Mouse (Mus musculus) heart, embryonic 10.5 days (tissue): ENCODE measurements at regions not wholly inside any gene's neighbourhood (a gene's known extent, or its start where the extent isn't known, plus 50 kb on each side); places are given as distances from the start of the nearest gene placed in this dataset.
"Not testable (repeated sequence)": the region's sequence is repeated elsewhere in the genome, so short reads cannot be mapped to it uniquely, and the experiment has no call there.

Experiments used
- DNase-seq: peaks from one replicate; pipeline ENCODE4 v3.0.0-alpha.2; 2017; ENCODE audit warnings: low spot score
- H3K27ac ChIP-seq: fragments of 300-500 bp; sonication (generic); 2 replicates; pipeline ENCODE4 v1.5.1; 2016; ENCODE audit warnings: mild to moderate bottlenecking
- H3K27me3 ChIP-seq: fragments of 300-500 bp; sonication (generic); 2 replicates; pipeline ENCODE4 v1.6.1; 2016; ENCODE audit warnings: mild to moderate bottlenecking; ENCODE audit not compliant: poor library complexity, insufficient read depth, severe bottlenecking
- H3K36me3 ChIP-seq: fragments of 300-500 bp; sonication (generic); 2 replicates; pipeline ENCODE4 v1.6.1; 2016; ENCODE audit warnings: mild to moderate bottlenecking, moderate library complexity
- H3K4me1 ChIP-seq: fragments of 300-500 bp; sonication (generic); 2 replicates; pipeline ENCODE4 v1.6.1; 2016; ENCODE audit warnings: mild to moderate bottlenecking
- H3K4me3 ChIP-seq: fragments of 300-500 bp; sonication (generic); 2 replicates; pipeline ENCODE4 v1.5.1; 2016; ENCODE audit warnings: mild to moderate bottlenecking, moderate library complexity
- H3K9me3 ChIP-seq: fragments of 300-500 bp; sonication (generic); 2 replicates; pipeline ENCODE4 v1.6.1; 2016; ENCODE audit warnings: mild to moderate bottlenecking, moderate library complexity
- WGBS: fragments of 180-500 bp; shearing (Covaris S2); methylation state at CpG from one replicate; pipeline ENCODE4 v1.1.7; 2016; 5-methylcytosine and 5-hydroxymethylcytosine counted together

DNA sequence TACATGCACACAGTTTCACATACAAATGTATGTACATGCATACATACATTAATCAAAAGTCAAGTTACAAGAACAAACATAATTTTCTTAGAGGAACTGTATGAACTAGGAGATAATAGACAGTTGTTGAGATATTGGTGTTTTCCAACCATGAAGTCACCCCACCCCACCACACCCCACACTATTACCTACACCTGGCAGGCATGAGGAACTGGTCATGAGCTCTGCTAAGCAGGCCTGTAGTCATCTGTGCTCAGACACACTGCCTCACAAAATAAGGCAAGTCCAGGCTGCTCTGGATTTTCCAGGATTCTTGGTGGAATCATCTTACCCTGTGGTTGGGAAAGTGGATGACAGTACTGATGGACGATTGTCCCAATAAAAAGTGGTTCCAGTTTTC, 347.6 kb upstream of the Klhl29 start:
- Histone ChIP-seq H3K36me3 (no peaks in the 10 kb centered on the region), H3K9me3 (no peaks in the 10 kb centered on the region), H3K4me1 (no peaks in the 10 kb centered on the region), H3K4me3 (no peak overlapping the region), H3K27me3 (no peaks in the 10 kb centered on the region), H3K27ac (no peak overlapping the region)
- WGBS, result 77% methylated on average over 1 of the region's 1 CpGs
- no peak for DNase-seq

DNA sequence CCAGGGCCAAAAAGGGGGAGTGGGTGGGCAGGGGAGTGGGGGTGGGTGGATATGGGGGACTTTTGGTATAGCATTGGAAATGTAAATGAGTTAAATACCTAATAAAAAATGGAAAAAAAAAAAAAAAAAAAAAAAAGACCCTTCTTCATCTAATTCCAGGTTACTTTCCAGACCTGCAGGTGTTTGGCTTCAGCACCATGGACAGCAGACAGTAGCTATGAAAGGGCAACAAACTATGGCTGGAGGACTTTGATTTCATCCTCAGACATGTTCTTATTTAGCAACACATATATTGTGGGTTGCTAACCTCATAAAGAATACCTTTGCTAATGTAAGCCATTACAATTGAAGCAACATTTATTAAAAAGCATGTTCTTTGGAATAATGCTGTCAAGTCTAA, 342.0 kb upstream of the Klhl29 start:
- DNase-seq, H3K4me3 ChIP-seq, H3K27ac ChIP-seq, H3K36me3 ChIP-seq, H3K27me3 ChIP-seq, H3K4me1 ChIP-seq, H3K9me3 ChIP-seq: not testable (repeated sequence)

DNA sequence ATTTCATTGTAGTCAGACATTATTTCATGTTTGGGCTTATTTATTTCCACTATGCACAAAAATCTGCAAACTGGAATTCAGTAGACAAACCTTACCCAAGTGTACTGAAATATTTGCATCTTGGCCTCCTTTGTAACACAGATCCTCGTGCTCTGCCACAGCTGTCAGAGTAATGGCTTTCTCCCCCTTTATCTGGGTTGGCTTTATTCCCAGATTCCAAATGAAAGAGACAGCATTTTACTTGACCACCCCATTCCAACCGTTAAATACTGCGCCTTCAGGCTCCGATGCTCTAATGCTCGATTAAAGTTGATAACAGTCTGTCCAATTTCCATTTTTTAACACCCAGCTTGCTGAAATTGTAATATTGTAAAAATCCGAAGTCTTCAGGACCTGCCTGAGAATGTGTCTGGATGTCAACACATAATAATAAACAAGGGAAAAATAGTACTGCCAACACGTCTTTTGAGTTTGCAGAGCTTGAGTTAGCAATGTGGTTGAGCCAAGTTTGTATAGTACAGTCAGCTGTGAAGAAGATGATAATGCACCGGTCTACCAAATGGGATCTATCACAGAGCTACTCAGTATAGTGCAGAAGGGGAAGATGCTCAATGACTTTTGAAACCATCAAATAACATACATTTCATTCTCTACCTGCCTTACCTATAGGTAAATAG, 323.4 kb upstream of the Klhl29 start:
- Histone ChIP-seq H3K9me3 (no peaks in the 10 kb centered on the region), H3K27me3 (no peaks in the 10 kb centered on the region), H3K36me3 (no peaks in the 10 kb centered on the region), H3K4me1 (no peaks in the 10 kb centered on the region), H3K27ac (no peak overlapping the region), H3K4me3 (no peak overlapping the region)
- no peak for DNase-seq
- 74% methylated on average over 8 of the region's 8 CpGs for WGBS

DNA sequence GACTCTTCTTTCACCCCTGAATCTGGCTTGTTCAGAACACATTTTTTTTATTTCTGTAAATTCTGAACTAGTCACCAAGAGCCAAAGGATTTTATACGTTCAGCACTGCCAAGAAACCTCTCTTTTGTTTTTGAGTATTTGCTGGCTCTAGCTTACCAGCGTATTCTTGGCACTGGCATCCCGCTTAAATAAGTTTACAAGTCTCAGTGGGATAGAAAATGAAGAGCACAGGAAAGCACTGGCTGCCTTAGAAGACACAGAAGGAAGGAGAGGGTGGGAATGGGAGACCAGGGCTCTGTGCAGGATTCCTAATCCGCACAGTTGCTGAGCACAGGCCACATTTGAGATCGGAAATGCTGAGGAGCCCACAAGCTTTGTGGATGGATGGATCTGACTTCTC, 306.7 kb upstream of the Klhl29 start:
- no peak for DNase-seq
- Histone ChIP-seq H3K27me3 (no peaks in the 10 kb centered on the region), H3K9me3 (no peaks in the 10 kb centered on the region), H3K27ac (no peak overlapping the region), H3K4me3 (no peak overlapping the region), H3K4me1 (no peaks in the 10 kb centered on the region), H3K36me3 (no peaks in the 10 kb centered on the region)
- 90% methylated on average over 5 of the region's 5 CpGs for WGBS

DNA sequence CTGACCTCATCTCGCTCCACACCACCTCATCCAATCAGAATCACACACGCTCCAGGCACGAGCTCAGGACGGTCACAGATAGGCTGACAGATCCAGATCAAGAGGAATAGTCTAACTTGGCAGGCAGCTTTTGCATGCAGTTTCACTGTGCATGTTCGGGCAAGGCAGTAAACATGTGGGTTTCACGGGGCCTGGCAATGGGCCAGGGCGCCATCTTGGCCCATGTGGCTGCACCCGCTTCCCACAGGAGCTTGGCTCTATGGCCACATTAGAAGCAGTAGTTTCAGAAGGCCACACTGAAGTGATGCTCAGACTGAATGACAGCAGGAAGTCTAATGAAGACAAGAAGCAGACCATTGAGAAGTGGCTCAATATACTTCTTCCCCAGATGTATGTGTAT, 302.6 kb upstream of the Klhl29 start:
- 89% methylated on average over 8 of the region's 8 CpGs for WGBS
- H3K9me3 ChIP-seq, H3K27ac ChIP-seq: not testable (repeated sequence)

DNA sequence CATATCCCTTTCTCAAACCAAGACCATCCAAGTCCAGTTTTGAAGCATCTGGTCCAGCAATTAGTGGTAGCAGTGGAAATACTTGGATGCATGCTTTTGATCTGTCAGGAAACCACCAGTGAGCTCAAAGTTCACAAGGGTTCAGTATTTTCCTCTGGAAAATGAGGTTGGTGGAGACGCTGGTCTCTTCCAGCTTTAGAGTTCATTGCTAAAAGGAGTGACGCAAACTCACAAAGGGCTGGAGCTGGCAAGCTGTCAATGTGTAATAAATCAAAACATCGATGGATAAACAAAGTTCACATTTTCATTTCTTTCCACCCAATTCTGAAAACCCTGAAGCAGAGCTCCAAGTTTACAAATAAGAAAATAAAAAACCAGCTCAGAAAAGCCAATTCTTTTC, 293.0 kb upstream of the Klhl29 start:
- WGBS, result 75% methylated on average over 3 of the region's 3 CpGs
- H3K4me3 ChIP-seq, result no peak overlapping the region
- no peak overlapping the region for H3K27ac ChIP-seq
- H3K36me3 ChIP-seq, result no peaks in the 10 kb centered on the region
- no peaks in the 10 kb centered on the region for H3K9me3 ChIP-seq
- DNase-seq, result no peak
- H3K4me1 ChIP-seq, result no peaks in the 10 kb centered on the region
- H3K27me3 ChIP-seq, result no peaks in the 10 kb centered on the region

More for the DNA sequence above, 302.6 kb upstream of the Klhl29 start:
- H3K4me1 ChIP-seq, H3K4me3 ChIP-seq, H3K27me3 ChIP-seq, H3K36me3 ChIP-seq, DNase-seq: not testable (repeated sequence)

DNA sequence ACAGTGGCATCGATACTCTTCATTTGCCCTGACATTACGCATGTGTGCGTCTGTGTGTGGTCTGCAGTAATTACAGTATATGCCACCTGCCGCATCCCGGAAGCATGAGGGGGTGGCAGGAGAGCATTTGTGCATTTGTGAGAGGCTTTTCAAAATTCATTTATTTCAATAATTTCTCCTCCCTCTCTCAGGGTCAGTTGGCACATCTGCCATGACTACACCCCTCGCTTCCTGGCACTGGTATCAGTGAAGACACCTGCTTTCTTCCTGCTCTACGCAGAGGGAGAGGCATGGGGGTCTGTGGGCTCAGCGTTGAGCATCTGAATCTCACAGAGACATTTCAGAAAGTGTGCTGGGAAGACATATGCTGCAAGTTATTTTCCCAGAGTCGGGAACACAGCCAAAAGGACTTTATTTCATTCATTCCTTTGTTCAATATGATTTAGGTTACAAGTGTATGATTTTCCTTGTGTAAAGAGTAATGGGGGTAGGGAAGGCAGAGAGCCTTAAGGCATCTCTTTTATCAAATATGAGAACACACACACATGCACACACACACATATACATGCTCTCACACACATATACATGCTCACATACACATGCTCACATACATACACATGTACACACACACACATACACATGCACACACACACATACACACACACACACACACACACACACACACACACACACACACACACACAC, 262.2 kb upstream of the Klhl29 start:
- no peaks in the 10 kb centered on the region for H3K9me3 ChIP-seq
- H3K4me1 ChIP-seq, result no peaks in the 10 kb centered on the region
- H3K27ac ChIP-seq, result no peak overlapping the region
- WGBS, result 89% methylated on average over 9 of the region's 9 CpGs
- DNase-seq, result no peak
- no peak overlapping the region for H3K4me3 ChIP-seq
- no peaks in the 10 kb centered on the region for H3K27me3 ChIP-seq
- H3K36me3 ChIP-seq, result no peaks in the 10 kb centered on the region

DNA sequence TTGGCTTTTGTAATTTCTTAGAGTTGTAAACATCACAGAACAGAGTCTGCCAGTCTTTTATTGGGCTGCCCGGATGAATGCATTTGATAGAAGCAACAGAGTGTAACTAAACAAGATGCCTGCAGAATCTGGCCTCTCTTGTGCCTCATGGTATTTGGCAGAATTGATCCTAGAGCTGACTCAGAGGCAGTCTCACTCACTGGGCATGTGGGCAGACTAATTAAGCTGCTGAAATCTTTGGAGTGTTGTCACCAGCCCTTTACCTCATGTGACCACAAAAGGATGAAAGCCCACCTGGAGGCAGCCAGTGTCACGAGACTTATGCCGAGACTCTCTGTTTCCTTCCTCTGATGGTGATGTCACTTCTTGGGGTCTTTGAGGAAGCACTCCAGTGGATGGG, 258.5 kb upstream of the Klhl29 start:
- no peak for DNase-seq
- H3K4me1 ChIP-seq, result no peaks in the 10 kb centered on the region
- no peaks in the 10 kb centered on the region for H3K9me3 ChIP-seq
- no peaks in the 10 kb centered on the region for H3K27me3 ChIP-seq
- no peak overlapping the region for H3K4me3 ChIP-seq
- 75% methylated on average over 3 of the region's 3 CpGs for WGBS
- H3K36me3 ChIP-seq, result no peaks in the 10 kb centered on the region
- H3K27ac ChIP-seq, result no peak overlapping the region

DNA sequence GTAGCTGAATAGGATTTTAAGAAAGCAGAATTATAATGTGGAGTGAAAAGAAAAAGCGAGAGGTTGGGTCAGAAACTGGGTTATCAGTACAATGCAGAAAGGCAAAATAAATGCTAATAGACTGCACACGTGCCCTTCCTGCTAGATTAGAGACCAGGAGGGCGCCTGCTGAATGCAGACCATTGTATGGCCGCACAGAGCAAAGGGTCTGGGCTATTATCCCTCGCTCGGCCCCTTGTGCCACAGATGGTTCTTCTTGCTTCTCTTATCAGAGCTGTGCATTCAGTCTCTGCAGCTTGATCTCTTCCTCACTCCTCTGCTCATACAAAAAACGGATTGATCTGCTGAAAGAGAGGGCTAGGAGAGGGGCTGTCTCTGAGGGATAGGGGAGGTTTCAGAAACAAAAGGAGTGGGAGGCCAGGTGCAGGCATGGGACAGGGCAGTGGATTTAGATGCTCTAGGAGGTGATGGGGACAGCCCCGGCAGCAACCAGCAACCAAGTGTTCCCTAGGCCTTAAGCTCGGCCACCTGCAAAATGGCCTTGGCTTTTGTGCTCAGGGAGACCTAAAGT, 225.7 kb upstream of the Klhl29 start:
- H3K4me1 ChIP-seq, result no peaks in the 10 kb centered on the region
- no peaks in the 10 kb centered on the region for H3K9me3 ChIP-seq
- WGBS, result 67% methylated on average over 9 of the region's 9 CpGs
- H3K27ac ChIP-seq, result no peak overlapping the region
- DNase-seq, result no peak
- H3K27me3 ChIP-seq, result no peaks in the 10 kb centered on the region
- H3K4me3 ChIP-seq, result no peak overlapping the region
- no peaks in the 10 kb centered on the region for H3K36me3 ChIP-seq

DNA sequence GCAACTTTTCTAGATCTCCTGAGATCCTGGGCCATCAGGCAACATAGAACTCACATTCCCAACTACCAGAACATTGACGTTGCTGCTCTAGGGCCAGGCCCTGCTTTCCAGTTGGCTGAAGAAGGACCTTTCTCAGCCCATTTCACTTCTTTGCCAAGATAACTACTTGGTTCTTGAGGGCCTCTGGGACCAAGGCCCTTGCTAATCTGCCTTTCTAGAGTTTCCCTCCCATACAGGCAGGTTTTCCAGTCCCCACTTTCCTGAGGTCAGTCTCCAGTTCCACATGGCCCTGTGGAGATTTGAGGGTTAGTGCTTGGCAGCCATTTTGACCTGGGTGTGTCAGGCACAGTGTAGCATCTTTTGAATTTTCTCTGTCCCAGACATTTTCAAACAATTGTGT, 223.9 kb upstream of the Klhl29 start:
- H3K9me3 ChIP-seq, result no peaks in the 10 kb centered on the region
- H3K36me3 ChIP-seq, result no peaks in the 10 kb centered on the region
- no peaks in the 10 kb centered on the region for H3K27me3 ChIP-seq
- 77% methylated on average over 1 of the region's 1 CpGs for WGBS
- H3K4me1 ChIP-seq, result no peaks in the 10 kb centered on the region
- no peak overlapping the region for H3K27ac ChIP-seq
- H3K4me3 ChIP-seq, result no peak overlapping the region
- DNase-seq, result no peak

DNA sequence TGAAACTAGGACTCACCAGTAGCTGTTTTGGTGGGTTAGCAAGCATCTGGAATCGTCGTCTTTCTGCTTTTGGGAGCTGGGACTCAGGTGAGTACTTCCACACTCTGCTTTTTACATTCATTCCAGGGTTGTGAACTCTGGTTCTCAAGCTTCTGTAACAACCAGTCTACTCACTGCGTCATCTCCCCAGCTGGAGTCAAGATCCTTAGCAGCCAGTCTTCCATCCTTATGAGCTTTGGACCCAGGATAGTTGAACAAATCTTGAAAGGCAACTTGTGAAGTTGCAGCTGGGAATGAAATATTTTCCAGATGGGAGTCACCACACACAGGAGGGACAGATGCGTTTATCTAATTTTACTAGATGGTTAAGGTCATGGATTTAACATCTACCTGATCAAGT, 223.5 kb upstream of the Klhl29 start:
- WGBS, result 76% methylated on average over 4 of the region's 4 CpGs
- H3K4me3 ChIP-seq, result no peak overlapping the region

DNA sequence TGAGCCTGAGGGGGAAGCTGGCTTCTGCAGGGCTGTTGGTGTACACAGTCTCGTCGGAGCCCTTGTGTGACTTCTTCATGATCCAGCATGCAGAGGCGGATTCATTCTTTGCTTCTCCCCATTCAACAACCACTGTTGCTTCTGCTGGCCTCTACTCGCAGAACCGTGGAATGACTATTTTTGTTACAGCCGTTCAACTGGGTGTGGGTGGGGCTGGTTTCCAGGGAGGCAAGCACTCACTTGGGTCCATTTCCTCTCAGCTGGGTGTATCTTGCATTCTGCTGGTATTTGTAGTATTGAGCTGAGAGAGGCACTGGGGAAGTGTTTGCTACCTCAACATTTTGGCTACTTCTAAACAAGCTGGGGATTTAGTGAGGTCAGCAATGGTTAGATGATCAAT, 197.3 kb upstream of the Klhl29 start:
- Histone ChIP-seq H3K4me3 (no peak overlapping the region), H3K27ac (no peak overlapping the region), H3K9me3 (no peaks in the 10 kb centered on the region), H3K36me3 (no peaks in the 10 kb centered on the region), H3K27me3 (no peaks in the 10 kb centered on the region), H3K4me1 (no peaks in the 10 kb centered on the region)
- DNase-seq, result no peak
- WGBS, result 53% methylated on average over 6 of the region's 6 CpGs

More for the DNA sequence above, 223.5 kb upstream of the Klhl29 start:
- Histone ChIP-seq H3K27me3 (no peaks in the 10 kb centered on the region), H3K9me3 (no peaks in the 10 kb centered on the region), H3K27ac (no peak overlapping the region), H3K4me1 (no peaks in the 10 kb centered on the region), H3K36me3 (no peaks in the 10 kb centered on the region)
- no peak for DNase-seq

DNA sequence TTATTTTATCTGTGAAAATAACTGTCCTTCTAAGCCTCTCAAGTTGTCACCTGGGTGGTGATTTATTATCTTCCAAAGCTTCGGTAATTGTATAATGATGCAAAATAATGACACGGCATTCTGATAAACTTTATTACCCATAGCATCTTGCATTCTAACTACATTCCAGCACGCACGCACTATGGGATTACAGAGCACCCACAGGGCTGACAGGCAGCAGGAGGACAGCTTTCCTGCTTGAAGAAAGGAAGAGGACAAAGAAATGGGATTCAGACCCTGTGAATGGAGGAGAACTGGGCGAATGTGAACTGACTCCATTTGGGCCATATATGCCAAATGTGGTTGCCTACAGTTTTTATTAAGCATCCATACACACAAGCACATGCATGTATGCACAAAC, 193.5 kb upstream of the Klhl29 start:
- WGBS, result 87% methylated on average over 5 of the region's 5 CpGs

More for the DNA sequence above, 193.5 kb upstream of the Klhl29 start:
- Histone ChIP-seq H3K27ac (no peak overlapping the region), H3K36me3 (no peaks in the 10 kb centered on the region), H3K27me3 (no peaks in the 10 kb centered on the region), H3K4me3 (no peak overlapping the region), H3K4me1 (no peaks in the 10 kb centered on the region), H3K9me3 (no peaks in the 10 kb centered on the region)
- DNase-seq, result no peak
